Mouse (Mus musculus) adrenal gland, postnatal 25 days (tissue): ENCODE data around the gene Gm38100. TPM values are rescaled to one million over a fixed set of nuclear protein-coding genes. Genes with fewer than 3 reads are reported as not detected.
A peak's percentile ranks its signal among the peaks of the same experiment; 100 is the strongest.

ENCODE experiments used
- DNase-seq: peaks from one replicate; pipeline ENCODE4 v3.0.0; 2021; ENCODE audit warnings: mixed read lengths
- long read RNA-seq: library from polyadenylated mRNA; stranded (forward); transcript quantifications from one replicate; pipeline ENCODE4 v2.0.0, GENCODE M21; 2021
- total RNA-seq: library from RNA; stranded (reverse); gene quantifications from 2 replicates; pipeline ENCODE4 v1.2.3, GENCODE M21; 2021

Gm38100 gene
- not detected in 2 replicates for total RNA-seq
- long read RNA-seq, result 0 reads

- DNase-seq, result no peak
Measured at GRCm38 (mm10) chr1:175920029-175920428, at the start of gene Gm38100. TSS of gene Gm38100 (plus strand) at chr1:175920329.

GRCm38 (mm10) chr1:175870716-175871115 is 49.4 kb upstream of the Gm38100 start:
- no peak for DNase-seq

- no peak for DNase-seq
Measured at GRCm38 (mm10) chr1:175872028-175872816, 47.9 kb upstream of the Gm38100 start.

GRCm38 (mm10) chr1:175880453-175881296 is 39.5 kb upstream of the Gm38100 start, which contains the start of gene Exo1:
TSS of gene Exo1 (plus strand) at chr1:175880581.
- peak; percentile 86 for DNase-seq

GRCm38 (mm10) chr1:175883398-175883797 is 36.7 kb upstream of the Gm38100 start:
- DNase-seq, result no peak

GRCm38 (mm10) chr1:175893263-175893662 is 26.9 kb upstream of the Gm38100 start:
- DNase-seq, result no peak

- DNase-seq, result no peak
Measured at GRCm38 (mm10) chr1:175893726-175894125, 26.4 kb upstream of the Gm38100 start.

GRCm38 (mm10) chr1:175911207-175911606 is 8.9 kb upstream of the Gm38100 start:
- DNase-seq, result no peak

- no peak for DNase-seq
Measured at GRCm38 (mm10) chr1:175912038-175912437, 8.1 kb upstream of the Gm38100 start.

- no peak for DNase-seq
Measured at GRCm38 (mm10) chr1:175913728-175914303, 6.3 kb upstream of the Gm38100 start.

GRCm38 (mm10) chr1:175921091-175921490 is 962 bp downstream of the Gm38100 start:
- DNase-seq, result no peak

GRCm38 (mm10) chr1:175923848-175924787 is 4.0 kb downstream of the Gm38100 start:
- DNase-seq, result peak; percentile 73

GRCm38 (mm10) chr1:175931391-175931790 is 11.3 kb downstream of the Gm38100 start:
- DNase-seq, result no peak

GRCm38 (mm10) chr1:175936282-175936737 is 16.2 kb downstream of the Gm38100 start:
- peak; percentile 29 for DNase-seq

GRCm38 (mm10) chr1:175938731-175939130 is 18.6 kb downstream of the Gm38100 start:
- DNase-seq, result no peak

GRCm38 (mm10) chr1:175943168-175943567 is 23.0 kb downstream of the Gm38100 start:
- no peak for DNase-seq

- DNase-seq, result no peak
Measured at GRCm38 (mm10) chr1:175946718-175947315, 26.7 kb downstream of the Gm38100 start.

GRCm38 (mm10) chr1:175950421-175950820 is 30.3 kb downstream of the Gm38100 start:
- no peak for DNase-seq

- DNase-seq, result no peak
Measured at GRCm38 (mm10) chr1:175950851-175951250, 30.7 kb downstream of the Gm38100 start.

- no peak for DNase-seq
Measured at GRCm38 (mm10) chr1:175961786-175962185, 41.7 kb downstream of the Gm38100 start.
